Mouse (Mus musculus) limb, embryonic 12.5 days (tissue): ENCODE data around the gene Tmem221. TPM values are rescaled to one million over a fixed set of nuclear protein-coding genes. Genes with fewer than 3 reads are reported as not detected.

Experiments
- ATAC-seq: fragments of 200-750 bp; cut with Nextera tagmentation; 2 replicates; pipeline ENCODE4 v1.8.0; 2017; ENCODE audit warnings: low read depth, moderate TSS enrichment; ENCODE audit not compliant: insufficient number of reproducible peaks, insufficient read depth, low FRiP score, low TSS enrichment
- H3K27ac ChIP-seq: fragments of 300-500 bp; sonication (generic); 2 replicates; pipeline ENCODE4 v1.5.1; 2016; ENCODE audit warnings: mild to moderate bottlenecking, moderate library complexity
- H3K27me3 ChIP-seq: fragments of 300-500 bp; sonication (generic); 2 replicates; pipeline ENCODE4 v1.6.1; 2016; ENCODE audit warnings: mild to moderate bottlenecking, moderate library complexity
- H3K36me3 ChIP-seq: fragments of 300-500 bp; sonication (generic); 2 replicates; pipeline ENCODE4 v1.6.1; 2016; ENCODE audit warnings: mild to moderate bottlenecking, moderate library complexity
- H3K4me1 ChIP-seq: fragments of 300-500 bp; sonication (generic); replicated peaks from 2 replicates; pipeline ENCODE4 v1.6.1; 2016
- H3K4me2 ChIP-seq: fragments of 300-500 bp; sonication (generic); 2 replicates; pipeline ENCODE4 v1.6.1; 2016; ENCODE audit warnings: mild to moderate bottlenecking, moderate library complexity
- H3K4me3 ChIP-seq: fragments of 300-500 bp; sonication (generic); replicated peaks from 2 replicates; pipeline ENCODE4 v1.5.1; 2016; ENCODE audit warnings: mild to moderate bottlenecking
- H3K9ac ChIP-seq: fragments of 300-500 bp; sonication (generic); replicated peaks from 2 replicates; pipeline ENCODE4 v1.6.1; 2016; ENCODE audit warnings: mild to moderate bottlenecking, moderate library complexity
- H3K9me3 ChIP-seq: fragments of 300-500 bp; sonication (generic); 2 replicates; pipeline ENCODE4 v1.6.1; 2016; ENCODE audit warnings: mild to moderate bottlenecking, moderate library complexity
- WGBS: fragments of 180-500 bp; shearing (Covaris S2); methylation state at CpG from one replicate; pipeline ENCODE4 v1.1.7; 2016; 5-methylcytosine and 5-hydroxymethylcytosine counted together
- polyA plus RNA-seq: library from polyadenylated mRNA; unstranded; fragments of >200 nt; fragmentation: Nextera tagmentation; extraction: Ambion mirVana; gene quantifications from 2 replicates; pipeline ENCODE4 v1.2.1, GENCODE M21; 2016

Gene Tmem221
- polyA plus RNA-seq, 1 experiment from 2014 or later, result 0.13 TPM

- peaks cover 28% of the 10 kb centered on the region for H3K4me1 ChIP-seq
- no peak within 1 kb of the TSS for H3K4me2 ChIP-seq
- H3K9ac ChIP-seq, result no peak within 1 kb of the TSS
- H3K9me3 ChIP-seq, result peaks cover 7% of the 10 kb centered on the region
- no peak within 1 kb of the TSS for H3K27ac ChIP-seq
- no peak within 1 kb of the TSS for H3K4me3 ChIP-seq
- no peaks in the 10 kb centered on the region for H3K36me3 ChIP-seq
- WGBS, result 65% methylated on average over 3 of the region's 3 CpGs
- peaks cover 73% of the 10 kb centered on the region for H3K27me3 ChIP-seq
- ATAC-seq, result no peak
Measured at GRCm38 (mm10) chr8:71566501-71566900, 7.8 kb upstream of the Tmem221 start, which contains the start of gene Nxnl1. Nxnl1 (minus strand) TSS chr8:71566601.

- peaks cover 19% of the 10 kb centered on the region for H3K4me1 ChIP-seq
- H3K4me3 ChIP-seq, result no peak overlapping the region
- 83% methylated on average over 4 of the region's 4 CpGs for WGBS
- no peak overlapping the region for H3K27ac ChIP-seq
- H3K27me3 ChIP-seq, result peaks cover 94% of the 10 kb centered on the region
- no peak overlapping the region for H3K9ac ChIP-seq
- ATAC-seq, result no peak
- peaks cover 8% of the 10 kb centered on the region for H3K9me3 ChIP-seq
- H3K36me3 ChIP-seq, result no peaks in the 10 kb centered on the region
- no peak overlapping the region for H3K4me2 ChIP-seq
Measured at GRCm38 (mm10) chr8:71563992-71564391, 5.3 kb upstream of the Tmem221 start.

- ATAC-seq, result no peak
- peaks cover 94% of the 10 kb centered on the region for H3K27me3 ChIP-seq
- H3K4me1 ChIP-seq, result peaks cover 21% of the 10 kb centered on the region
- peak overlapping the region; percentile 23; the same call in 1 of the 2 replicates for H3K9ac ChIP-seq
- H3K9me3 ChIP-seq, result peaks cover 14% of the 10 kb centered on the region
- peak overlapping the region; percentile 23 for H3K4me3 ChIP-seq
- no peak overlapping the region for H3K27ac ChIP-seq
- H3K36me3 ChIP-seq, result no peaks in the 10 kb centered on the region
- H3K4me2 ChIP-seq, result peak overlapping the region; percentile 44
- WGBS, result 1% methylated on average over 33 of the region's 33 CpGs
Measured at GRCm38 (mm10) chr8:71562751-71563150, 4.1 kb upstream of the Tmem221 start.

GRCm38 (mm10) chr8:71561401-71561800 is 2.7 kb upstream of the Tmem221 start:
- no peaks in the 10 kb centered on the region for H3K36me3 ChIP-seq
- H3K27ac ChIP-seq, result no peak overlapping the region
- H3K4me3 ChIP-seq, result no peak overlapping the region
- no peak overlapping the region for H3K9ac ChIP-seq
- peaks cover 98% of the 10 kb centered on the region for H3K27me3 ChIP-seq
- H3K4me1 ChIP-seq, result peaks cover 21% of the 10 kb centered on the region
- peaks cover 14% of the 10 kb centered on the region for H3K9me3 ChIP-seq
- no peak overlapping the region for H3K4me2 ChIP-seq
- ATAC-seq, result no peak
- WGBS, result 3% methylated on average over 15 of the region's 15 CpGs

GRCm38 (mm10) chr8:71560765-71561164 is 2.1 kb upstream of the Tmem221 start:
- Histone ChIP-seq H3K36me3 (no peaks in the 10 kb centered on the region), H3K9ac (no peak overlapping the region), H3K4me3 (no peak overlapping the region), H3K27me3 (peaks cover 98% of the 10 kb centered on the region), H3K4me1 (peaks cover 21% of the 10 kb centered on the region), H3K4me2 (no peak overlapping the region), H3K27ac (no peak overlapping the region), H3K9me3 (peaks cover 14% of the 10 kb centered on the region)
- 82% methylated on average over 5 of the region's 5 CpGs for WGBS
- no peak for ATAC-seq

- no peaks in the 10 kb centered on the region for H3K36me3 ChIP-seq
- H3K9ac ChIP-seq, result no peak overlapping the region
- peaks cover 21% of the 10 kb centered on the region for H3K4me1 ChIP-seq
- WGBS, result 69% methylated on average over 3 of the region's 3 CpGs
- H3K4me2 ChIP-seq, result no peak overlapping the region
- H3K27ac ChIP-seq, result no peak overlapping the region
- ATAC-seq, result no peak
- H3K4me3 ChIP-seq, result no peak overlapping the region
- peaks cover 14% of the 10 kb centered on the region for H3K9me3 ChIP-seq
- peaks cover 99% of the 10 kb centered on the region for H3K27me3 ChIP-seq
Measured at GRCm38 (mm10) chr8:71560071-71560470, 1.4 kb upstream of the Tmem221 start.

- H3K9ac ChIP-seq, result peak overlapping the region; percentile 47; the same call in 1 of the 2 replicates
- H3K36me3 ChIP-seq, result no peaks in the 10 kb centered on the region
- 3% methylated on average over 24 of the region's 24 CpGs for WGBS
- H3K9me3 ChIP-seq, result peaks cover 9% of the 10 kb centered on the region
- H3K27ac ChIP-seq, result no peak overlapping the region
- no peak for ATAC-seq
- peaks cover 100% of the 10 kb centered on the region for H3K27me3 ChIP-seq
- H3K4me3 ChIP-seq, result peak overlapping the region; percentile 40
- peaks cover 21% of the 10 kb centered on the region for H3K4me1 ChIP-seq
- peak overlapping the region; percentile 60 for H3K4me2 ChIP-seq
Measured at GRCm38 (mm10) chr8:71558958-71559690, 453 bp upstream of the Tmem221 start.

- H3K9ac ChIP-seq, result no peak overlapping the region
- 88% methylated on average over 2 of the region's 2 CpGs for WGBS
- no peak for ATAC-seq
- no peaks in the 10 kb centered on the region for H3K36me3 ChIP-seq
- no peak overlapping the region for H3K4me2 ChIP-seq
- H3K27ac ChIP-seq, result no peak overlapping the region
- H3K27me3 ChIP-seq, result peaks cover 59% of the 10 kb centered on the region
- H3K9me3 ChIP-seq, result peaks cover 7% of the 10 kb centered on the region; the same call in 1 of the 2 replicates
- H3K4me1 ChIP-seq, result peaks cover 12% of the 10 kb centered on the region
- no peak overlapping the region for H3K4me3 ChIP-seq
Measured at GRCm38 (mm10) chr8:71554644-71555043, 4.0 kb downstream of the Tmem221 start.

- Histone ChIP-seq H3K4me3 (no peak overlapping the region), H3K9me3 (peaks cover 6% of the 10 kb centered on the region; the same call in 1 of the 2 replicates), H3K4me2 (no peak overlapping the region), H3K4me1 (peaks cover 10% of the 10 kb centered on the region), H3K36me3 (no peaks in the 10 kb centered on the region), H3K27ac (no peak overlapping the region), H3K9ac (no peak overlapping the region), H3K27me3 (peaks cover 52% of the 10 kb centered on the region)
- ATAC-seq, result no peak
- 74% methylated on average over 6 of the region's 6 CpGs for WGBS
Measured at GRCm38 (mm10) chr8:71554001-71554400, 4.7 kb downstream of the Tmem221 start.

GRCm38 (mm10) chr8:71552770-71553169 is 5.9 kb downstream of the Tmem221 start:
- WGBS, result 41% methylated on average over 6 of the region's 6 CpGs
- no peak overlapping the region for H3K4me2 ChIP-seq
- H3K27me3 ChIP-seq, result peaks cover 40% of the 10 kb centered on the region
- peaks cover 9% of the 10 kb centered on the region for H3K36me3 ChIP-seq
- H3K9me3 ChIP-seq, result no peaks in the 10 kb centered on the region
- H3K4me1 ChIP-seq, result no peaks in the 10 kb centered on the region
- no peak overlapping the region for H3K9ac ChIP-seq
- H3K27ac ChIP-seq, result no peak overlapping the region
- no peak overlapping the region for H3K4me3 ChIP-seq
- ATAC-seq, result no peak

- 61% methylated on average over 7 of the region's 7 CpGs for WGBS
- no peak overlapping the region for H3K4me2 ChIP-seq
- H3K4me1 ChIP-seq, result no peaks in the 10 kb centered on the region
- H3K27ac ChIP-seq, result no peak overlapping the region
- H3K9ac ChIP-seq, result no peak overlapping the region
- peaks cover 27% of the 10 kb centered on the region for H3K36me3 ChIP-seq
- H3K27me3 ChIP-seq, result peaks cover 20% of the 10 kb centered on the region
- ATAC-seq, result no peak
- no peaks in the 10 kb centered on the region for H3K9me3 ChIP-seq
- H3K4me3 ChIP-seq, result no peak overlapping the region
Measured at GRCm38 (mm10) chr8:71550754-71551153, 7.9 kb downstream of the Tmem221 start.

GRCm38 (mm10) chr8:71547590-71547989 is 11.1 kb downstream of the Tmem221 start:
- Histone ChIP-seq H3K27ac (no peak overlapping the region), H3K4me1 (peaks cover 9% of the 10 kb centered on the region), H3K27me3 (no peaks in the 10 kb centered on the region), H3K9me3 (no peaks in the 10 kb centered on the region), H3K9ac (no peak overlapping the region), H3K4me3 (no peak overlapping the region), H3K4me2 (no peak overlapping the region), H3K36me3 (peaks cover 37% of the 10 kb centered on the region)
- WGBS, result 85% methylated on average over 7 of the region's 7 CpGs
- ATAC-seq, result no peak
